Mouse (Mus musculus): Measurements from ENCODE around the gene Olfr632.

DNA sequence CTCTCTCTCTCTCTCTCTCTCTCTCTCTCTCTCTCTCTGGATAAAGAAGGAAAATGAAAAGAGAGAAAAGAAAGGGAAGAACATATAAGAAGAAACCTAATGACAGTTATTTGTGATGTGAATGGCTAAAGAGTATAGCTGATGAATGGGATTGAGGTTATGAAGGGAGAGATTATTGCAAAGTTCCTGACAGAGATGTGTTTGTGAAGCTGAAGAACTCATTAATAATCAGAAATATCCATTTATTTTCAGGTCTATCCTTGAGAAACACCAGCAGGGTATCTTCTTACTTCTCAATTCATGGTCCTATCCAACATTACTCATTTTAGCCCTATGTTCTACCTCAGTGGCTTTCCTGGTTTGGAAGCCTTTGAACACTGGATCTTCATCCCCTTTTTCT lies 5.6 kb upstream of the Olfr632 start, which contains the start of gene Olfr631:
- no peak for TF ChIP-seq POLR2A (IDR thresholded peaks at IDR 0.05; ENCODE audit: borderline replicate concordance, control insufficient read depth, low read depth, low read length)
- no peak for TF ChIP-seq CTCF (IDR thresholded peaks at IDR 0.05; ENCODE audit: control insufficient read depth, insufficient read depth, low read length)
